8 mouse cellular contexts compared by ENCODE assay signal in the genomic region with DNA sequence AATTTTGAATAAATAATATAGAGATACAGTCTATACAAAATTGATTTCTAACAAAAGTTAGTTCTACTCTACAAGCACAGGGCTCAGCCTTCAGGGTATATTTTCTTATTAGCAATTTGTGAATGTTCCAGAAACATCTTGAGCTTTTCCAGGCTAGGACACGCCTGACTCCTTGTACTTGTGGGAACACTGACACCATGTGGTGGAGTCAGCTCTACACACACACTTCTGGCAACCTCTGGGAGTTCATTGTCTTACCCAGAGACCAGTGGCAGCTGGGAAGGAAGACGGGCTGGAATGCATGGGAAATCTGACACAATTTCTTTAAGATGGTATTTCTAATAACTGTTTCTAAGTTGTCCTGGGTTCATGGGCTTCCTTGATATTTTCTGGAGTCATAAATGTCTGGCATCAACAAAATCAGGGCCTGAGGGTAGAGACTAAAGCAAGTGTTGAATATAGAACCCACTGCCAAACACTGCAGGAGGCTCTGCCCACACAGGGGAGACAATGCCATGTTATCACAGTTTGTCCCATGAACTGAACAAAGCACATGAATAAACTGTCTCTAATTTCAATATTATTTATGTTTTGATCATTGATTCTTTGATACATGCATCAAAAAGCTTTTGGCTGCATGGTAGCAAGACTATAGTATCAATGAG.
A peak's percentile ranks its signal among the peaks of the same experiment; 100 is the strongest.
DNase-seq lines count a peak whose midpoint lies in the region; ATAC-seq and TF ChIP-seq lines count a peak whose summit lies in the region.

No protein-coding gene starts in this region.

- H3K9me3 ChIP-seq in hindbrain, embryonic 10.5 days: no peaks in the 10 kb centered on the region

- no peaks in the 10 kb centered on the region for H3K36me3 ChIP-seq in hindbrain, embryonic 10.5 days

- DNase-seq in 416B (ENCODE audit: low read depth): peak; percentile 41
- DNase-seq in adrenal gland, postnatal 10 days: peak; percentile 64
- peak; percentile 49 for DNase-seq in hindbrain, embryonic 10.5 days (ENCODE audit: low spot score)
- peak; percentile 46 to 50 for DNase-seq in layer of hippocampus, adult 2 months (ENCODE audit: low spot score in 2 of 2)
- DNase-seq in lung, postnatal 14 days: peak; percentile 66
- peak; percentile 46 for DNase-seq in right cerebral cortex, postnatal 14 days
- DNase-seq in thymus, postnatal 10 days (ENCODE audit: low spot score in 2 of 2): no peak

- no peak overlapping the region for H3K27ac ChIP-seq in hindbrain, embryonic 10.5 days
- no peak overlapping the region for H3K27ac ChIP-seq in layer of hippocampus, adult 2 months

- H3K4me3 ChIP-seq in hindbrain, embryonic 10.5 days: no peak overlapping the region
- no peak overlapping the region for H3K4me3 ChIP-seq in layer of hippocampus, adult 2 months

- H3K4me1 ChIP-seq in hindbrain, embryonic 10.5 days (replicated peaks): no peaks in the 10 kb centered on the region

- peak; percentile 94 for ATAC-seq in frontal cortex, adult (ENCODE audit: low TSS enrichment)

- 14% methylated on average over 2 of the region's 2 CpGs for WGBS in hindbrain, embryonic 10.5 days

- TF ChIP-seq CTCF in layer of hippocampus, adult 2 months (conservative IDR thresholded peaks at IDR 0.05): peak; percentile 88

- H3K27me3 ChIP-seq in hindbrain, embryonic 10.5 days (ENCODE audit: insufficient read depth, poor library complexity, severe bottlenecking): no peaks in the 10 kb centered on the region

Comparison
In these comparisons a context has a peak if more than half of its experiments do, and no peak if none do; other contexts are left out.
1. DNase-seq: peak in 416B (single experiment), adrenal gland, postnatal 10 days (single experiment), hindbrain, embryonic 10.5 days (single experiment), layer of hippocampus, adult 2 months (2 of 2), lung, postnatal 14 days (single experiment) and right cerebral cortex, postnatal 14 days (single experiment); none in thymus, postnatal 10 days (0 of 2).